Mouse (Mus musculus) retina, postnatal 7 days (tissue): Measurements from ENCODE around the gene Ndufs8.

Experiments
- DNase-seq: peaks from one replicate; pipeline ENCODE4 v3.0.0-alpha.2; 2012; ENCODE audit warnings: low read depth, low spot score

The Ndufs8 gene

GRCm38 (mm10) chr19:3931716-3932115 lies 19.1 kb upstream of the Ndufs8 start:
- no peak for DNase-seq

GRCm38 (mm10) chr19:3930262-3931057 lies 17.9 kb upstream of the Ndufs8 start:
- DNase-seq: no peak

GRCm38 (mm10) chr19:3929211-3929941 lies 16.8 kb upstream of the Ndufs8 start, which contains the start of gene Aldh3b1:
Gene Aldh3b1 (minus strand): TSS chr19:3929808.
- DNase-seq: no peak

DNA sequence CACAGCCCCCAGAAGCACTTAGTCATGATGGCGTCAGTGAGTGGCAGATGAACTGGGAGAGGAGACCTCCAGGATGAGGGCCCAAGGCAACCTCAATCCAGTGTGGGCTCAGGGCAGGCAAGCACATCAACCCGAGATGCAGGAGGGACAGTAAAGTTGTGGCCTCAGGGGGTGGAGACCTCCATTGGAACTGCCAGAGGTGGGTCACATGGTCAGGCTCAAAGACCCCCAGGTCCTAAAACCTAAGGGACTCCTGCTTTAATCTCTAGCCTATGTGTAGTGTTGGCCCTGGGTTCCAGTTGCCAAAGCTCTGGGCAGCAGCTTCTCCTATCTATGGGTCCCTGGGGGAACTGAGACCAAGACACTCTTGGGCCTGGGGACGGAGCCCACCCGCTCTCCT lies 16.2 kb upstream of the Ndufs8 start:
- DNase-seq: no peak

DNA sequence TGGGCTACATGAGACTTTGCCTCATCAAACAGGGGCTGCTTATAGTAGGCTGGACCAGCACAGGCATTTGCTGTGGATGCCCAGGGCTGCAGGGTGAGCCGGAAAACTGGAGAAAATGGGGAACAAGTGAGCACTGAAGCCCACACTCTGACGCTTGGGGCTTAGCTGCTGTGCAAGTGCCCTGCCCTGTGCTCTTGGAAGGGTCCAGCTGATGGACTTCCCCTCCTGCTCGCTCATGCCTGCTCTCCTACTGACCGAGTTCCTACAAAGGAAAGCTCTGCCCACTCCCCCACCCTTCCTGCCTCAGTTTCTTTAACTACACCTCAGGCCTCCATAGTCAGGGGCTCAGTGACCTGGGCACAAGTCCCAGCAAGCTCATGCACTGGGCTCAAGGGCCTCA lies 15.4 kb upstream of the Ndufs8 start:
- no peak for DNase-seq

GRCm38 (mm10) chr19:3926685-3927084 lies 14.1 kb upstream of the Ndufs8 start:
- no peak for DNase-seq

GRCm38 (mm10) chr19:3926279-3926678 lies 13.7 kb upstream of the Ndufs8 start:
- DNase-seq: no peak

DNA sequence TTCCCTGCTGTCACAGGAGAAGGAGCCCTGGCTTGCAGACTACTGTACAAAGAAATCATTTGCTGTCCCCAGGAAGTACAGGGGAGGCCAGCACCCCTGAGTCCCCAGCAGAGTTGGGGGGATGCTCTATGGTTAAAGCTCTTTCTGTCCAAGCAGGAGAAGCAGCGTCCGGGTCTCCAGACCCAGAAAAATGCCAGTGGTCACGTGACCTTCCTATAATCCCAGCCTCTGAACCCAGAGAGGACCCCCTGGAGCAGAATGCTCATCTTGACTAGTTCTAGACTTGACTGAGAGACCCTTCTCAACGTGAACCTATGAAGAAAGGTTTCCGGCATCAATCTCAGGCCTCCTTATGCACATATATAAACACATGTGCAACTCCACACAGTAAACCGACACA lies 13.3 kb upstream of the Ndufs8 start:
- no peak for DNase-seq

GRCm38 (mm10) chr19:3924868-3925267 lies 12.3 kb upstream of the Ndufs8 start:
- no peak for DNase-seq

GRCm38 (mm10) chr19:3924190-3924589 lies 11.6 kb upstream of the Ndufs8 start:
- no peak for DNase-seq

DNA sequence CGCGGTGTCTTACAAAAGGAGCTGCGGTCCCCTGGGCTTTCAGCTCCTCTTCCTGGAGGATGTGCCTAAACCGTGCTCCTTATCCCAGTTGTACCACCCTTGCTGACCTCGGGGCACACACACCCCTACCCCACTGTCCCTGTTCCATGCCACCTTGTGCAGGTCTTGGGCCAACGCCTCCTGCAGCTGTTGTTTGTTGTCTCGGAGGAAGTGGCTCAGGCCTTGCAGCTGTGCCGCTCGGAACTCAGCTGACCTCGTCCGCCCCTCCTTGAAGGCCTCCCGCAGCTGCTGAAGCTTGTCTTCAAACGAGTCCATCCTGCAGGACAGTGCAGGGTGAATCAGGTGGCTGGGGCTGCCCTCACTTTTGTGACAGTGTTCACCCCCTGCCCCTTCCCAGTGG lies 11.0 kb upstream of the Ndufs8 start:
- no peak for DNase-seq

- DNase-seq: no peak
These were observed 10.2 kb upstream of the Ndufs8 start for GRCm38 (mm10) chr19:3922661-3923371.

- no peak for DNase-seq
These were observed 7.4 kb upstream of the Ndufs8 start for GRCm38 (mm10) chr19:3919928-3920327.

- DNase-seq: no peak
These were observed 4.2 kb upstream of the Ndufs8 start for GRCm38 (mm10) chr19:3916727-3917126.

GRCm38 (mm10) chr19:3914535-3914934 lies 2.0 kb upstream of the Ndufs8 start:
- DNase-seq: no peak

DNA sequence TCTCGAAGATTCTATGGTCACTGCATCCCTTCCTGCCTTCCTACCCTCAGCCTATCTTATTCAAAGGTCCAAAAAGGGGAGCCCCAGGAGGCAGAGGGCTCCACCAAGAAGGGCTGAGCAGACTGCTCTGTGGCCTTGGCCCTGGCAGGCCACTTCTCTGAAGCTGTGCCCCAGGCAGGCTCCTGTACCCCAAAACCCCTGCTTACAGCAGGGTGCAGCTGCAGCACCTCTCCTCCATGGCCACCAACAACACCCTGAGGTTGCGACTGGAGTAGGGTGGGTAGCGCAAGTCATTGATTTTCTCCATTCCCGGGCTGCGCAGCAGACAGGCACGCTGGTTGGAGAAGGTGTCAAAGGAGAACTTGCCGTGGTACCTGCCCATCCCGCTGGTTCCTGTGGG lies 1.1 kb upstream of the Ndufs8 start:
- no peak for DNase-seq

DNA sequence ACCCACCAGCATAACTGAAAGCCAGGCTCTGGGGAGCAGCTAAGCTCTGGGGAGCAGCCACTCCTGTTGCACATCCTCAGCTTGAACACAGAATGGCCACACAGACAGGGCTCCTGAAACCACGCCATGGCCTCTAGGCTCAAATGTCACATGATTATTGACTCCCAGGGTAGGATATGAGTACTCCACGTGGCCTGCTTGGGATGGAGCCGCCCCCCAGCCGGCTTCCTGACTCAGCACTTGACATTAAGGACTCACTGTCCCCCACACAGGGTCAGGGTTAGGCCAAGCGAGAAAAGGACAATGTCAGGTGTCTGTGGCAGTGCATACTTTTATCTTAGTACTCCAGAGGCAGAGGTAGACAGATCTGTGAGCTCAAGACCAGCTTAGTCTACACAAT lies 2.4 kb downstream of the Ndufs8 start:
- DNase-seq: no peak

DNA sequence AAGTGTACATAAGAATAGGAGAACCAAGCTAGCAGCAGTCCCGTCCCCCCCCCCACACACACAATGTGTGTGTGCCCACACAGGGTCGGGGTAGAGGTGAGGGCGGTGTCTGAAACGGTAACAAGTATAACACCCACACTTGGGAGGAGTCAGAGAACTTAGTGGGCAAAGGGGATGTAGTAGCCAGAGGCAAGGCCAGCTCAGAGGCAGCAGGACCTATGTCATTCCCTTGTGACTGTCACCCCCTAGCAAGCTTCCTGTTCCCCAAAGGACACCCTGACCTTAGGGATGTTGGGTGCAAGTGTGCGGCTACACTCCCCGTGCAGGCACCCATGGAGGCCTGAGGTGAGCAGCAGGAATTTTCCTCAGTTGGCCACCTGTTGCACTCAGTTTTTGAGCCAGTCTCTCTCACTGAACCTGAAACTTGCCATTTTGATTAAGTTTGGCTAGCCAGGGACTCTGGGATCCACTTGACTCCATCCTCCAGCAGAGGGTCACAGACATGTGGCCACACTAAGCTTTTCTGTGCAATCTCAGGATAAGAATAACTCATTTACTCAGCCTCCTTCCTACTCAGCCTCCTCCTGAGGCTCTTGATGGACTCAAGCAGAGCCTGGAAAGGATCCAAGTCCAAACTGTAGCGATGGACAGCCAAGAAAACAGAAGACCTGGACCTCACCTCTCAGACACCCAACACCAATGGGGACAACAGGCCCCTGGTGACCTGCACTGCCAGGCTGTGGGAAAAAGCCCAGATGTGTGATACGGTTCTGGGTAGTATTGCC lies 4.5 kb downstream of the Ndufs8 start:
- no peak for DNase-seq

DNA sequence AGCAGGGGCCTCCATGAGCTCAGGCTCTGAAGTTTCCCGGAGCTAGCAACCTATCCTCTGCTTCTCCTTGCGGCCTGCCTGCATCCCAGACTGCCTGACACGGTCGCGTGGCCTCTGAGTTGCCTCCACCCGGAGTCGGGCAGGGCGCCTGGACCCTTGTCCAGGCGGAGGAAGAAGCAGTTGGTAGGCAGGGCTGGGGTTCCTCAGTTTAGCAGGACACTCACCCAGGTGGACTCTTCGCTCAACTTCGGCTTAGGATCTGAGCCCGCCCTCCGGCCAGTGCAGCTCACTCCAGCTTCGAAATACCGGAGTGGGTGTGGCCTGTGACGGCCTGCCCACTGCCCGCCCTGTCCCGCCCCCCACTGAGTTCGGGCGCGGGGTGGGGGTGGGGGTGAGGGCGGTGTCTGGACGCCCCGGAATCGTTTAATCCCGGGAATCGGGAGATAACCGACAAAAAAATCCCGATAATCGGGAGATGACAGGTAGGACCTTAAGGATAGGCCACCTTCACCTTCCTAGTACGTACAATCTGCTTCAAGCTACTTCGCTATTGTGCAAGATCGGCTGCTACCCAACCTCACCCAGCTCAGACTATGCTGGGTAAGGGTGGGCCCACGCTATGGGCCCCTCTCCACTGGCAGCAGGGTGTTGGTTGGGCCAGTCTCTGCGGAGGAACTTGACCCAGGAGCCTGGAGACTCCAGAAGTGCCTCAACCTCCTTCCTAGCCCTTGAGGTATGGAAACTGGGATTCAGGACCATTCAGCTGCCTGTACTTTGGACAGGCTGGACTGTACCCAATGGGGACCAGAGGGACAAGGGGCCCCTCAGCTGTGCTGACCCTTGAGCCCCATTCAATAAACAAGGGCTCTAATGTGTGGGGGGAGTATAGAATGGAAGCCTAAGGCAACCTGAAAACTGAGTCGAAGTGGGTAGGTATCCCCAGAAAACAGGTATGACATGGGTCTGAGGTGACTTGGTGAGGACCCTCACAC lies 5.5 kb downstream of the Ndufs8 start, which contains the start of gene Tcirg1:
Gene Tcirg1 (minus strand): TSS at position 339 of the 992 bp plus-strand sequence.
- DNase-seq: no peak

GRCm38 (mm10) chr19:3906326-3906725 lies 6.2 kb downstream of the Ndufs8 start:
- DNase-seq: no peak
